Mouse (Mus musculus) thymus, adult 2 months (tissue): ENCODE data around the gene Endov.

Experiments
- CTCF ChIP-seq: fragments of 200-500 bp; IDR thresholded peaks from 2 replicates; pipeline ENCODE4 v1.5.1; 2012; ENCODE audit warnings: mild to moderate bottlenecking, control low read depth, low read length, moderate library complexity, borderline replicate concordance; ENCODE audit not compliant: control insufficient read depth, poor library complexity, insufficient read depth; ENCODE audit errors: extremely low read depth
- POLR2A ChIP-seq: fragments of 200-500 bp; IDR thresholded peaks from 2 replicates; pipeline ENCODE4 v1.6.1; 2012; ENCODE audit warnings: mild to moderate bottlenecking, low read length, control low read depth, moderate library complexity; ENCODE audit not compliant: control insufficient read depth, poor library complexity, insufficient read depth; ENCODE audit errors: extremely low read depth

GRCm38 (mm10) chr11:119522779-119523178 is 31.6 kb downstream of the Endov start:
- TF ChIP-seq CTCF (no peak), POLR2A (no peak)
